Mouse (Mus musculus) C2C12 (cell line): ENCODE results near the gene Mafg. TPM values are rescaled to one million over a fixed set of nuclear protein-coding genes. Genes with fewer than 3 reads are reported as not detected.
A peak's percentile ranks its signal among the peaks of the same experiment; 100 is the strongest.

Source experiments
- H3K27me3 ChIP-seq: one replicate; pipeline ENCODE4 v1.6.1; 2011; ENCODE audit not compliant: control insufficient read depth, insufficient read depth, insufficient read length
- H3K36me3 ChIP-seq: one replicate; pipeline ENCODE4 v1.6.1; 2011; ENCODE audit not compliant: control insufficient read depth, insufficient read depth
- H3K4me3 ChIP-seq: one replicate; pipeline ENCODE4 v1.5.1; 2011; ENCODE audit warnings: mild to moderate bottlenecking, control low read depth; ENCODE audit not compliant: poor library complexity, insufficient read depth, severe bottlenecking
- H3K79me2 ChIP-seq: one replicate; pipeline ENCODE4 v1.6.1; 2011; ENCODE audit not compliant: control insufficient read depth, insufficient read depth
- H3K79me3 ChIP-seq: one replicate; pipeline ENCODE4 v1.6.1; 2011; ENCODE audit warnings: low read depth, control low read depth
- H3ac ChIP-seq: one replicate; pipeline ENCODE3; 2011; ENCODE audit warnings: low read depth; ENCODE audit not compliant: control insufficient read depth, insufficient read length
- CEBPB ChIP-seq: IDR thresholded peaks from one replicate; pipeline ENCODE4 v1.6.1; 2011; ENCODE audit warnings: low read depth, mild to moderate bottlenecking, control low read depth, moderate library complexity
- CTCF ChIP-seq: IDR thresholded peaks from one replicate; pipeline ENCODE4 v1.5.1; 2011; ENCODE audit not compliant: control insufficient read depth, insufficient read depth, insufficient read length
- FOSL1 ChIP-seq: IDR thresholded peaks from one replicate; pipeline ENCODE4 v1.8.0; 2011; ENCODE audit warnings: mild to moderate bottlenecking, low read length; ENCODE audit not compliant: poor library complexity, insufficient read depth, severe bottlenecking
- MAX ChIP-seq: IDR thresholded peaks from one replicate; pipeline ENCODE4 v1.6.1; 2011; ENCODE audit warnings: mild to moderate bottlenecking, control low read depth
- MYOD1 ChIP-seq: IDR thresholded peaks from one replicate; pipeline ENCODE4 v1.6.1; 2011; ENCODE audit warnings: low read depth; ENCODE audit not compliant: control insufficient read depth, insufficient read length
- MYOG ChIP-seq: IDR thresholded peaks from one replicate; pipeline ENCODE4 v1.6.1; 2011; ENCODE audit not compliant: control insufficient read depth, insufficient read length; ENCODE audit errors: extremely low read depth
- USF1 ChIP-seq: IDR thresholded peaks from one replicate; pipeline ENCODE4 v1.6.1; 2011; ENCODE audit warnings: low read depth, mild to moderate bottlenecking, control low read depth, moderate library complexity
- microRNA-seq: library from miRNA; unstranded; fragments of <30 nt; microRNA quantifications from one replicate; pipeline ENCODE4, GENCODE M21; 2019; ENCODE audit warnings: borderline microRNAs expressed
- polyA plus RNA-seq: library from polyadenylated mRNA; unstranded; fragments of >200 nt; fragmentation: generic; extraction: Trizol; gene quantifications from one replicate; pipeline ENCODE4 v1.2.1, GENCODE M21; 2012; ENCODE audit warnings: missing spikeins

Mafg gene
- polyA plus RNA-seq, 1 experiment: 33.3 TPM

DNA sequence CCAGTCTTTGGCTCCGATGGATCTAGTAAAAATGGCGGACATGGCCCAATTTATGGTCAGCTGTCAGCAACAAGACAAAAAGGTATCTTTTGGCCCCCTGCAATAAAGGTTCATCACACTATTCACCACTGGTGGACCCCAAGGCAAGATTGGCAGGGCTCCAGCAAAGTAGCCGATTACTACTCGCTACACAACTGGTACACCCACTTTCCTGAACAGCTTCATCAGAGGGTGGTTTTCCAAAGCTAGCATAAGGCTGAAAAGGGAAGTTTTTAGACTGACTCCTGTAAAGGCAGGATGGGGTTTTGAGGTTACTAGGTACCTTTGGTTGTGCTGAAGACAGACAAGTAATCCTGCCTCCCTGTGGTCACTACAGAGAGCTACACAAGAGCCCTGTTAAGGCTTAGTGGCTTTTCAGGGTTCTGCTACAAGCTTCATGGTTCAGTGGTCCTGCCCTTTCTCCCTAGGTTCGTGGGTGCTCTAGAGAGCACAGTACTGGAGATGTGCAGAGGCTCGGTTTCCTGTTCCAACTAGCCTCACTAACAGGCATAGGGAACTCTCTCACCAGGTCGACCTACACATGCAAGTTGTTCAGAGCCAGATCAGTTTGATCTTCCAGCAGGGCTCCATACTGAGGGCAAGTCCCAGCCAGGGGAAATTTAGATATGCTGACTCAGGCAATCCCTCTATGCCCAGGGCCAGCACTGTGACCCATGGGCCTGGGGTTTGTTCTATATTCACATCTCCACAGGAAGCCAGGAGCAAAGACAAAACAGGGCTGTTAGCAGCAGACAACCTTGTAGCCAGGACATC, 56.0 kb downstream of the Mafg start:
- Histone ChIP-seq H3K27me3 (no peaks in the 10 kb centered on the region), H3K36me3 (peaks cover 42% of the 10 kb centered on the region), H3ac (no peak overlapping the region), H3K79me2 (peaks cover 64% of the 10 kb centered on the region), H3K79me3 (peaks cover 28% of the 10 kb centered on the region), H3K4me3 (no peak overlapping the region)
- no peak for TF ChIP-seq MYOD1
- TF ChIP-seq CEBPB: no peak
- TF ChIP-seq MYOG: no peak
- no peak for TF ChIP-seq USF1

DNA sequence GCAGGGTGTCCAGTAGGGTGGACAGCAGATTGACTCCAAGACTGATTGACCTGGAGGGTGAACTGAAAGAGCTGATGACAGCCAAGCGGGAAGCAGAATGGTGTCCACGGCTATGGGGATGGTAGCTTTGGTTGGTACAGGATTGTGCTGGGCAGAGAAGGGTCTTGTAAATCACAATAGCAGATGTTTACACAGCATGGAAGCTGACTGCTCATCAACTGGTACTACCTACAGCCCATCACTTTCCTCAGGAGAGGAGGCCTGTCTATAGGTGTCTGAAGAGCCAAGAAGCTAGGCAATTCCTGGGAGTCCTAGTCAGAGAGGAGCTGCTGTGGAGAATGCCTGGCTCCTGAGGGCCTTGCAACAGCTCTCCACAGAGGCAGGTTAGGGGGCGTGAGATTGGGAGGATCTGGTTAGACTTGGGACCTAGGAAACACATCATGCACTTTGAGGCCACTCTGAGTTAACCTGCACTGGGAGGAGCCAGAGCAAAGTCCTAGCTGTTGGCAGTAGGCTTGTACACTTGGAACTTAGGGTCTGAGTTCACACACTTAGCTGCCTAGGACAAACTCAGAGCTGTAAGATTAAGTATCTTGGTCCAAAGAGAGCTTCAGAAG, 56.9 kb downstream of the Mafg start:
- Histone ChIP-seq H3ac (no peak overlapping the region), H3K36me3 (peaks cover 43% of the 10 kb centered on the region), H3K79me3 (peaks cover 36% of the 10 kb centered on the region), H3K4me3 (no peak overlapping the region), H3K79me2 (peaks cover 69% of the 10 kb centered on the region), H3K27me3 (no peaks in the 10 kb centered on the region)
- TF ChIP-seq CEBPB: no peak
- no peak for TF ChIP-seq MAX
- TF ChIP-seq FOSL1: no peak
- no peak for TF ChIP-seq MYOG
- TF ChIP-seq CTCF: no peak
- TF ChIP-seq USF1: no peak
- TF ChIP-seq MYOD1: no peak

DNA sequence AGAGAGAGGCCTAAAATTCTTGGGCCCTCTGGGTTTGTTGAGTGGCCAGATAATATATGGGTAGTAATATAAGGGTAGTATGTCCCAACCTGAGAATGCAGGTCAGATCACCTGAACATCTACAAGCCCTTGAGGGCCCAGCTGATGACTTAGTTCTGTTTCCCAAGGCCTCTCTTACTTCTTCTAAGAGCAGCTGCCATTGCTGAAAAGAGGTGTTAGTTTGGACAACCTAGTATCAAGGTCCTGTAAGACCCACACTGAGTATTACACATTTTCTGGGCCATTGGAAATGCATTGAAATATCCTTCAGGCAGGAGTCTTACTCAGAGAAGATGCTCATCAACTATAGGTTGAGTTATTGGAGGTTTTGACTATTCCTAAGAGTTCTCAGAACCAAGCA, 57.5 kb downstream of the Mafg start:
- Histone ChIP-seq H3K27me3 (no peaks in the 10 kb centered on the region), H3K79me3 (peaks cover 40% of the 10 kb centered on the region), H3K36me3 (peaks cover 49% of the 10 kb centered on the region), H3K4me3 (no peak overlapping the region), H3K79me2 (peaks cover 69% of the 10 kb centered on the region), H3ac (no peak overlapping the region)
- TF ChIP-seq FOSL1: no peak
- TF ChIP-seq USF1: no peak
- TF ChIP-seq MYOD1: no peak

Small RNA genes within 50 kb of the gene (microRNA-seq; reads per million reads assigned to microRNA genes)
- 2.4 reads per million, percentile 42 among the genes with 10 or more reads in this experiment for gene Mir6936

Other genes with a start within 250 kb of the Mafg start
- 61.8 TPM for gene Nploc4, start 195.9 kb downstream of the Mafg start, polyA plus RNA-seq
- 0.02 TPM for gene Tspan10, start 191.0 kb downstream of the Mafg start, polyA plus RNA-seq
- gene Pde6g, start 180.1 kb downstream of the Mafg start, polyA plus RNA-seq: 0.13 TPM
- 7.5 TPM for gene Oxld1, start 175.5 kb downstream of the Mafg start, polyA plus RNA-seq
- 24.6 TPM for gene Ccdc137, start 175.5 kb downstream of the Mafg start, polyA plus RNA-seq
- gene Arl16, start 166.0 kb downstream of the Mafg start, polyA plus RNA-seq: 26.4 TPM
- 338 TPM for gene Mrpl12, start 149.0 kb downstream of the Mafg start, polyA plus RNA-seq
- gene Slc25a10, start 141.8 kb downstream of the Mafg start, polyA plus RNA-seq: 154 TPM
- not detected for gene Gcgr, start 102.9 kb downstream of the Mafg start, polyA plus RNA-seq
- gene Mcrip1, start 83.9 kb downstream of the Mafg start, polyA plus RNA-seq: 90.7 TPM
- gene Ppp1r27, start 82.5 kb downstream of the Mafg start, polyA plus RNA-seq: 0.12 TPM
- gene P4hb, start 60.3 kb downstream of the Mafg start, polyA plus RNA-seq: 519 TPM
- gene Arhgdia, start 52.0 kb downstream of the Mafg start, polyA plus RNA-seq: 1,072 TPM
- gene Alyref, start 35.2 kb downstream of the Mafg start, polyA plus RNA-seq: 218 TPM
- gene Anapc11, start 35.2 kb downstream of the Mafg start, polyA plus RNA-seq: 254 TPM
- gene Npb, start 25.1 kb downstream of the Mafg start, polyA plus RNA-seq: not detected
- 51.5 TPM for gene Pcyt2, start 15.7 kb downstream of the Mafg start, polyA plus RNA-seq
- gene Sirt7, start 8.4 kb downstream of the Mafg start, polyA plus RNA-seq: 21.9 TPM
- gene Pycr1, start 10.2 kb upstream of the Mafg start, polyA plus RNA-seq: 16.1 TPM
- not detected for gene Myadml2, start 14.6 kb upstream of the Mafg start, polyA plus RNA-seq
- 0.43 TPM for gene Notum, start 27.6 kb upstream of the Mafg start, polyA plus RNA-seq
- gene Aspscr1, start 39.4 kb upstream of the Mafg start, polyA plus RNA-seq: 66.0 TPM
- gene Cenpx, start 80.1 kb upstream of the Mafg start, polyA plus RNA-seq: 57.6 TPM
- gene Lrrc45, start 80.3 kb upstream of the Mafg start, polyA plus RNA-seq: 13.5 TPM
- 2.5 TPM for gene Rac3, start 87.9 kb upstream of the Mafg start, polyA plus RNA-seq
- 15.4 TPM for gene Dcxr, start 93.7 kb upstream of the Mafg start, polyA plus RNA-seq
- 51.7 TPM for gene Cbr2, start 98.5 kb upstream of the Mafg start, polyA plus RNA-seq
- 774 TPM for gene Hmga1b, start 129.2 kb upstream of the Mafg start, polyA plus RNA-seq
- gene Rfng, start 150.6 kb upstream of the Mafg start, polyA plus RNA-seq: 17.6 TPM
- 187 TPM for gene Gps1, start 150.7 kb upstream of the Mafg start, polyA plus RNA-seq
- 64.7 TPM for gene Dus1l, start 162.8 kb upstream of the Mafg start, polyA plus RNA-seq
- 199 TPM for gene Fasn, start 190.9 kb upstream of the Mafg start, polyA plus RNA-seq